Mouse (Mus musculus) kidney, postnatal 25 days (tissue): Measurements from ENCODE around the gene Fbxo11.

Experiments used
- DNase-seq, 2 experiments: peaks; one replicate each; pipeline ENCODE4 v3.0.0; 2021; ENCODE audit warnings: mixed read lengths in 2 of 2

The Fbxo11 gene

DNA sequence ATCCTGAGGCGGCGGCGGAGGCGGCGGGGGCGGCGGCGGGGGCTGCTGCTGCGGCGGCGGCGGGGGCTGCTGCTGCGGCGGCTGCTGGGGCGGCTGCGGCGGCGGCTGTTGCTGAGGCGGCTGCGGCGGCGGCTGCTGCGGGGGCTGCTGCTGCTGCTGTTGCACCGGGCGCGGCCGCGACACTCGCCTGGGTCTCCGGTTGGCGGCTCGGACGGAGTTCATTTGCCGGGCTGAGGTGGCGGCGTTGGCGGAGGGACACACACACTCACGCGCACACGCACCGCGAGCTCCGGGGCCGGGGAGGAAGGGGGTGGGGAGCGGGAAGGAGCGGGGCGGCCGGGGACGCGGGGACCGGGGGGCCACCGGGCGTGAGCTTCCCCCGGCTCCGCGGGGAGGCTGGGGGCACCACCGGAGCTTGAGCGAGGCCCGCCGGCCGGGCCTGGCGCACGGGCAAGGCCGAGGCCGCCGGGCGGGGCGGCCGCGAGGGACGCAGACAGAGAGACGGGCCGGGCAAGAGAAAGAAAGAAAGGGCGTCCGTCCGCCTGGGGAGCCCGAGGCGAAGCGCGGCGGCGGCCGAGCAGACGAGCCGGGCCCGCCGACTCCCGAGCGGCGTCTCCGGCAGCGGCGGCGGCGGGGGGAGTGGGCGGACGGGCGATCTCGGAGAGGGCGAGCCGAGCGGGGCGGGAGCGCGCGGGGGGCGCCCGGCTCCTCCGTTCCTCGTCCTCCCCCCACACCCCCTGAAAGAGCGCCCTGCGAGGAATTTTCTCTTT is at the start of gene Fbxo11:
Gene Fbxo11, minus strand, starts transcription at position 261 of the 770 bp plus-strand sequence.
- DNase-seq: peak; percentile 51 to 77

DNA sequence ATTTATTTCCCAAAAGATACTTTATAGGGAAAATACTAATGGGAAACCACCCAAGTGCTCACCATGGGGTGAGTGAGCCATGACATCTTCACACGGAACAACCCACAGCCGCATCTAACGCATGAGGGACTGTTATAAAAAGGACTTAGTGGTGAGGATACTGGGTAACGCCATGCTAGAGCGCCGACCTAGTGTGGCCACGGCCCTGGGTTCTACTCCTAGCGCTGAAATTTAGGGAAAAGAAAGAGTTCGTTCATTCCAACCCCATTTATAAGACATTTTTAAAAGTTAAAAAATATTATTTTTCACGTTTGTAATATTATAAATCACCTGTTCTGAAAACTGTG is 48.8 kb upstream of the Fbxo11 start:
- DNase-seq: no peak

DNA sequence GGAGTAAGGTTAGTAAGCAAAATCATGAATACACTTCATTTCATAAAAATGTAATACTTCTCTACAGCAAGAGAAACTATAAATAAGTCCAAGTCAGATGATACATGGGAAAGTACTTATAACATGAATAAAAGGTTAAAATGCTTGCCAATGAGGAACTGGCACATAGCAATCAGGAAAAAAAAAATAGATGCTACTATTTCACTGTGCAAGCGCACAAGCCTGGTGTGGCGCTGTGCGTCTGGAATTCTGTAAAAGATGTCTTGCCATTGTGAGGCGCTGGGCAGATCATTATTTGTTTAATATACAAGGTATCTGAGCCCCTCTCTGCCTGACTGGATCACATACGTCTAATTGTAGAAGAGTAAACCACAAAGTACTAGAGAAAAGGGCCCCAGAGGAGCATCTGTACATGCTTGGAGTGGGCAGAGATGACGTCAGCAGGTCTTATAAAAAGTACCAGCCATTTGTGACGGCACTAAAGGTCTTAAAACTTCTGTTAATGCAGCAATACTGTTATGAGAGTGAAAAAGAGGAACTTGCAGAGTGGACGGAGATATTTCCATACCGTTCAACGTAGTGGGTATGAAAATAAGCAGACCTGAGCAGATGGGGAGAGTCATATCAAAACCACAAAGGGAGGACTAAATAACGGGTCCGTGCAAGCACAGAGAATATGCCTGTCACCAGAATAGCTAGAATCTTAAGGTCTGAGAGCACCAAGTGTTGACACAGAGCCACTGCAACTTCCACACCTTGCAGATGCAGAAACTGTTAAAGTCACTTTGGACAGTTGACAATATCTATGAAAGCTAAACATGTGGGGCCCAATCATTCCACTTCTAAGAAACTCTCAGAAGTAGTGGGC is 48.2 kb upstream of the Fbxo11 start:
- DNase-seq: no peak

DNA sequence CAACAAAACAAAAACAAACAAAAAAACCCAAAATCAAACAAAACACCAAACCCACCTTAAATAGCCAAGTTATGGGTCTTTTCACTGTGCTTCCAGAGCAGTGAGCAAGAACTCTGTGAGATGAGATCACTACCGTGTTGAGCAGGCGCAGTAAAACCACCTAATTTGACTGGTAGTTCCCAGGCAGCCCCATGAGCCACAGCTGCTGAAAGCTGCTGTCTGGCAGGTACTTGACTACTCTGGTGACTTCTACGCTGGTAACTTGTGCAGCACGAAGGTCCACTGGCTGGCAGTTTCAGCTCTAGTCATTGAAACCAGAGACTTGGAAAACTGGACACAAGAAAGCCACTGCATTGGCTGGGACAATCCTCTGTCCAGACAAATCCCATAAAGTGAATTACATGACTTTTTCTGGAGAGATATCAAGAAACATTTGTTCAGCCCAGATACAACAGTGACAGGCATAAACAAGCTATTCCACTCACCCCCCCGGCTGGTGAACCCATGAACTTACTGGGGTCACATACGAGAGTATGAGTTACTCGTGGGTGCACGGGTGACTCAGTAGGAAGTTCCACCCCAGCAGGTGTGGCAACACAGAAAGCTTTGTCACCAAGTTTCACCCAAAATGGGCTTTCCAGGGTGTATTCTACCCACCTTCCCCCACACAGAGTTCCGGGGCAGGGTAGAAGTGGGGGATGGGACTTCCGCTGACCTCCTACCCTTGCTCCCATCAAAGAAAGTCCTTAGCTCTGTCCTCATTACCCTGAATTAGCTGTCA is 47.0 kb upstream of the Fbxo11 start:
- no peak for DNase-seq

DNA sequence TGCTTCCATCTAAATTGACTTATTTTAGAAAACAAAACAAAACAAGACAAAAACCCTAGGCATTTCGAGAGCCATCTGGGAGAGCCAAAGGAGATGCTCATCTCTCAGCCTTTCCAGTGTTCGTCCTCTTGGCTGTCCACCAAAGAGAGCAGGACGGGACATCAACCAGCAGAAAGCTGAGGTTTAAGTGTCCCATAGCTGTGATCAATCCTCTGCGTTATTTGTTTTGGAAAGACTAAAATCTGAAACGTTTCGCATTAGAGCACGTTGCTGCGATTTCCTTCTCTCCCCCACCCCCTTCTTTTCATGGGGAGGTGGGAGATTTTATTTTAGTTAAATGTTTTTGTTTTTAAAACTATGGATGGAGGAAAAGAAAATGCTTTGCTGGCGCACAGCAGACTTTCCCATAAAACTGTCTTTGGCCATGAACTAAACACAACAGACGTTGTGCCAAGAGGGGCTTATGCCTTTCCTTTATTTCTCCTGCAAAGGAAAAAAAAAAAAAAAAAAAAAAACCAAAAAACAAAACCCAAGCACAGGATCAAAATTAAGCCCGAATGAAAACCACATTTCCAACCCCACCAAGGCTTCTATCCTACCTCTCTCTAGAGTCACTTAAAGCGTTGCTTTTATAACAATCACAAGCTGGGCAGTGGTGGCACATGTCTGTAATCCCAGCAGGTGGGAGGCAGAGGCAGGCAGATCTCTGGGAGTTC is 46.1 kb upstream of the Fbxo11 start:
- DNase-seq: no peak

DNA sequence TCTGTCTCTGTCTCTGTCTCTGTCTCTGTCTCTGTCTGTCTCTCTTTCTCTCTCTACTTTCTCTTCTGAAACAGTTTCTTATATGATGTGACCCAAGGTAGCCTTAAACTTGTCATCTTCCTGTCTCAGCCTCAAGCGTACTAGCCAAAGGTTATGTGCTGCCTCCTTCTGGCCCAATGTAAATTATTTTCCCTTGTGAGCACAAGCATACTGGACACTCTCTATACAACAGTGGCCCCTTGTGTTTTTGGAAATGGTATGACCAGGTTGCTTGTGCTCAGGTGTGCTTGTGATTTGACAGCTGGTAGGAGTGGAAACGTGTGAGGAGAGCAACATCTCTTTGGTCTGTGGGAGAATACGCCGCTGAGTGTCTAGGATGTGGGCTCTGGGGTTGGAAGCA is 42.6 kb upstream of the Fbxo11 start:
- DNase-seq: no peak

DNA sequence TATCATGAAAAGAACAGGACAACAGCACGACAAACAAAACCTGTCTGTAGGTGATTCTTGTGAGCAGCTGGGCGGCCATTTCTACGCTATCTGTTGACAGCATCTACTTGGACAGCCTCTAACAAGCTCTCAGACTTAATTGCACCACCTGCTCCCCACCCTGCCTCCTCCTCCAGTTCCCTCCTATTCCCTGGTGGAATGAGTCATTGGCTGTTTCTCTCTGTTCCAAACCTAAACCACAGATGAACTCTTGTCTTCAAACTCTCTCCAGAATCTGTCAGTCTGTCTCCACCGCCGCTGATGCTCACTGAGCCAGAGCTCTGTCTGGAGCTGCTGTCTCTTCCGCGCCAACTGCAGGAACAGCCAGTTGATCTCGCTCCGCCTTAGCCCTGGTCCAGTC is 41.3 kb upstream of the Fbxo11 start:
- no peak for DNase-seq

DNA sequence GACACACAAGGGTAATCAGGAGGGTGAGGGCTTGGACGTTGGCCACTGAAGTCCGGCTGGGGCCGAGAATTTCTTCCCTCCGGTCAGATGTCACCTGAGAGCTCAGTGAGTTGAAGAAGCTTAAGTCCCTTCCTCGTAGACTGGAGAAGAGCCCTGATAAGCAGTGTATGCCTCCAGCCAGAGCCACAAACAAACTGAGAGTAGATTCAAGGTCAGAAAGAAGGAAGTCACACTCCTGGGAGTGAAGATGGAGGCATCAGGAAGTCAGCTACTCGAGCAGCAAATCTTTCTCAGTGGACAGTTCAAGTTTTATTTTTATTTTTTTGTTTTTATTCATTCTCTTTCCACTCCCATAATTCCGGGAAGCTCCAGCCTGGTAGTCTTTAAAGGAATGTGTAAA is 37.5 kb upstream of the Fbxo11 start:
- DNase-seq: no peak

DNA sequence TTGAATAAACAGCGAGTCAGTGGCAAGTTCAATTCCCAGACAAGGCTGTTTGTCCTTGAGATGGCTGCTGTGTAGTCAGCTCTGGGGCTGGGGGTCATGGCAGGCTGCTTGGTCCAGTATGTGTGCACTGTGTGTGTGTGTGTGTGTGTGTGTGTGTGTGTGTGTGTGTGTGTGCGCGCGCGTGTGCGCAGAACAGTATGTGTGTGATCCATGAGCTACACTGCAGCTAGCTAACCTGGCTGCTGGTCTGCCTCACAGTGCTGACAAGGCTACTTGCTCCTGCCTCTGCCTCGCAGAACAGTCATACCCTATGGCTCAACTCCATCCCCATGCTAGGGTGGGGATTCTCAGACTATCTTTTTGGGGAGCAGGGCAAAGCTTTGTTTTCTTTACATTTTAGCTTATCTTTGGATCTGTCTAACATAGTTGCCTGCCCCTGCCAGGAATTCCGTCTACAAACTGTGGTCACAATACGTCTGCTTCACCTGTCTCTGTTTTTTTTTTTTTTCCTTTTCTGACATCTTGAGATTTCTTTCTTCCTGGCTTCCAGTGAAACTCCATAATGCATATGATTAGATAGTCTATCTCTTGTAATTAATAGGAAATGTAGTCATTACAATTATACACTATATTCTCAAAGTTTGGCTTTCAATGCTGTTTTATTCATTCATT is 33.2 kb upstream of the Fbxo11 start:
- DNase-seq: no peak

DNA sequence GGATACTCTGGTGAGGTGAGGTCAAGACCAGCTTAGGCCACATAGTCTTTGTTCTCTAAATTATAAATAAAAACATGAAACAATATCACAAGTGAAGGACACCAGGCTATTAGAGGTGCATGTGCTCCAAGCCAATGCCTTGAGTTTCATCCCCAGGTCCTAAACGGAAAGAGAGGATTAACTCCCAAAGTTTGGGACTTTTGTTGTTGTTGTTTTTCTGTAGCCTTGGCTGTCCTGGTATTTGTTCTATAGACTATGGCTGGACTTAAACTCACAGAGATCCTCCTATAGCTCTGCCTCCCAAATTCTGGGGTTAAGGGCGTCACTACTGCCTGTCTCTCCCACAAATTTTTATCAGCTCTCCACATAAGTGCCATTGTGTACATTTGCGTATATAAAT is 32.5 kb upstream of the Fbxo11 start:
- no peak for DNase-seq

DNA sequence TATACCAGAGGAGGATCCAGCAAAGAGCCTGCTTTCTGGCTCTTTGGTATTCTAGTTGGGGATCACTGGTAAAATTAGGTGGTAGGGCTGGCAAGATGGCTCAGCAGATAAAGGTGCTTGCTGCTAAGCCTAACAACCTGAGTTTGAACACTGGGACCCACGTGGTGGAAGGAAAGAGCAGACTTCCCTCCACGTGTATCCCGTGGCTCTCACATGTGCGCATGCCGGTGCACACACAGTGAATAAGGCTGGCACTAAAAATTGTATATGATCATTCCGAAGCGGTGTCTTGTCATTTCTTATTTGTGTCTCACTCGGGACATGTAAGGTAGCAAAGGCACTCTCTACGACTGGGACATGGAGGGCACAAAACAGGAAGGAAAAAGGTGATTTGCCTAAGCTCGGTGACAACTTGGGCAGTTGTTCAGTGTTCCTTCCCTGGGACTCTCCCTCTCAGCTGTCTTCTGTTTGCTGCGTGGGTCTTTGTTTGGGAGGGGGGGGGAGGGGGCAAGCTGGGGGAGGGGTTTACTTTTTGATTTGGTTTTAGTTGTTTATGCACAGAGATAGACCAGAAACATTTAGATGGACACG is 31.8 kb upstream of the Fbxo11 start:
- no peak for DNase-seq

DNA sequence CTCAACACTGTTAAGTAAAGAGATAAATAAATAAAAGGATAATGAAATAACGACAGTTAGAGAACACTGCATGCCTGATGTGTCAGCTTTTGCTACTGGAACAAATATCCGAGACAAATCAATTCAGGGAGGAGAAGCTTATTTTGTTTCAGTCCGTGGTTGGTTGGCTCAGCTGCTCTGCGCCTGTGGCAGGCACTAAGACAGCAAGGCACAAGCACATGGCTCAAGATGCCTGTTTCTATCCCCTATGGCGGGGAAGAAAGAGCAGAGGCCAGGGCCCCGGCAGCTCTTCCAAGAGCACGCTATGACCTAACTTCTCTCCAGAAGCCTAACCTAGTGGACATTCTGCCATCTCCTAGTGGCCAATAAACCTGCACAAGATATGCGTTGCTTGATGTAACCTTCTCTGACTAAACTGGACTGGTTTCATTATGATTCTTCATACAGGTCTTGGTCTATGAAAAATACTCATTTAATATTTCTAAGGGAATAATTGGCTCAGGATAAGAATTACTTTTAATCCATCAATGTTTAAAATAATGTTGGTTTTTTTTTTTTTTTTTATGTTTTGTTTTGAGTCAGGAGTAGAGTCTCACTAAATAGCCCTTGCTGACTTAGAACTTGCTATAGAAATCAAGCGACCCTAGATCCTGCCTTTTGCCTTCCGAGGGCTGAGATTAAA is 30.6 kb upstream of the Fbxo11 start:
- DNase-seq: no peak

DNA sequence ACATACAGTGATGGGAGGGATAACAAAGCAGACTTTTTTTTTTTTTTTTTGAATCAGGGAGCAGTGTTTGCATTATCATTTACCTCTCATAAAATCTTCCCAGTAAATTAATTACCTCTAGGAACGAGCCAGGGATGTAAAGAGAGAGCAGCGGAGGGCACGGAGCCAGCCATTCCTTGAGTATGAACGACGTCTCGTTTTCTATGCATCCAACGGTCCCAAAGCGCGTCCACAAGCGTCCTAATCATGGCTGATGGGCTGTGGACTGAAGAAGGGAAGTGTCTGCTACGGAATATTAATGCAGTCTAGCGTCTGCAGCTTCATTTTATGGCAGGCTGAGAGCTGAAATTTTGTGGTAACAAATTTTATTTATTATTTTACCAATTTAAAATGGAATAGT is 29.2 kb upstream of the Fbxo11 start:
- DNase-seq: no peak

DNA sequence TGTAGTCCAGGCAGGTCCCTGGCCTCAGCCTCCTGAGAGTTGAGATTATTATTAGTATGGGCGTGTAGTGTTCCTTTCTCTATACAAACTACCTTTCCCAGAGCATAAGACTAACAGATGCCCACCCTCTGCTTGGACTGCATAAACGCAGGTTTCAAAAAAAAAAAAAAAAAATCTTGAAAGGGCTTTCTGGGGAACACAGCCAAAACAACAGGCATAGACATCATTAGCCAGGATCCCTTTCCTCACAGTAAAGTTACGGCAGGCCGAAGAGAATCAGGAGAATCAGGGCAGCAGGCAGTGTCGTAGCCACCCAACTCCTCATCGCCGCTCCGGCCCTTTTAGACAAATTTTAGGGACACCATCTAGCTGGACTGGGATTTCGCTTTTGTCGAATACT is 28.7 kb upstream of the Fbxo11 start:
- no peak for DNase-seq

DNA sequence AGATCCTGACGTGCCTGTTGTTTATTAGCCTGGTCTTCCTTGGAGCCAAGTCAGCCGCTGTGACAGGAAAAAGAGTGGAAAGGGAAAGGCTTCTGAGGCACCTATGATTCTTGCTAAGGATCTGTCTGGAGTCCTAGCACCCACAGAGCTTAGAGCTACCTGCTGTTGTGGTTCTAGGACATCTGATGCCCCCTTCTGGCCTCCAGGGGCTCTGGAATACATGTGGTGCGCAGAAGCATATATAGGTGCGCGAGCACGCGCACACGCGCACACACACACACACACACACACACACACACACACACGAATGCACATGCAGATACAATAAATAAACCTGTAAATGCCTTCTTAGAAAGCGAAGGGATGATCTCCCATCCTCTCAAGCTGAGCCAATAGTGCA is 20.9 kb upstream of the Fbxo11 start:
- DNase-seq: no peak

DNA sequence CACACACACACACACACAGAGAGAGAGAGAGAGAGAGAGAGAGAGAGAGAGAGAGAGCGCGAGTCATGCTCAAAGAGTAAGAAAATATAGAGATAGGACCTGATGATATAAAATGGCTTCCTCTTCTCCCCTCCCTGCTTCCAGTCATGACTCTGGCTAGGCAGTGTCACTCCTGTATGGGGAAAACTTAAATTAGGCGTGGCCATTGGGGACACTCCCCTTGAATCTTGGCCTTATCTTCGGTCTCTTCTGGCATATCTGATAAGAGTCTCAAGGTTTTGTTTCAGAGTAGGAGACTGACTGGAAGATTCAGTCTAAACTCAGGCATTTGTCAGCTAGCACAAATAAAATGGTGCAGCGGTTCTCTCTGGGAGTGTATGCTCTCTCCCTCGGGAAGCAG is 16.4 kb upstream of the Fbxo11 start:
- no peak for DNase-seq

DNA sequence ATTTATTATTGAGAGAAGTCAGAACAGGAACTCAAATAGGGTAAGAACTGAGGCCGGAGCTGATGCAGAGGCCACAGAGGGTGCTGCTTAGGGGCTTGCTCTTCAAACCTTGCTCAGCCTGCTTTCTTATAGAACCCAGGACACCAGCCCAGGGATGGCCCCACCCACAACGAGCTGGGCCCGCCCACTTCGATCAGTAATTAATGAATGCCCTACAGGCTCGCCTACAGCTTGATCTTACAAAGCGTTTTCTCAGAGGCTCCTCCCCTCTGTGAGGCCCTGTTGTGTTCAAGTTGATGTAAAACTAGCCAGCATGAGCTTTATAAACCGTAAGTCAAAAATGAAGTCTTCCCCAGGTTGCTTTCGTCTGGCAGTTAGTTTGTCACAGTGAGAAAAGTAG is 14.7 kb upstream of the Fbxo11 start:
- no peak for DNase-seq

DNA sequence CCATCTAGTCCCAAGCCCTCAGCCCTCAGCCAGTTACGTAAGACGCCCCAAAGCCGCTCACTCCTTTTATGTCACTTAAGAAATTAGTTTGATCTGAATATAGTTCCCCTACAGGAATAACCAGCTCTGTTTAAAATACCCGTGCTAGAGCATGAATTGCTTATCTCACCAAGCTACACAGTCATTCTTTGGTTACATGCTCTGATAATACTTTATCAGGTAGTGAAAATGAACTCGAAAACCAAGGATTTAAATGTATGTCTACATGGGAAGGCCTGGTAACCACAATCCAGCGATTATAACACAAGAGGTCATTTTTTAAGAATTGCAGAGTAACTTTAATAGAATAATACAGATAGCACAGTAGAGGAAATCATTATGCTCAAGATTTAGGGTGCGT is 7.0 kb upstream of the Fbxo11 start:
- no peak for DNase-seq

DNA sequence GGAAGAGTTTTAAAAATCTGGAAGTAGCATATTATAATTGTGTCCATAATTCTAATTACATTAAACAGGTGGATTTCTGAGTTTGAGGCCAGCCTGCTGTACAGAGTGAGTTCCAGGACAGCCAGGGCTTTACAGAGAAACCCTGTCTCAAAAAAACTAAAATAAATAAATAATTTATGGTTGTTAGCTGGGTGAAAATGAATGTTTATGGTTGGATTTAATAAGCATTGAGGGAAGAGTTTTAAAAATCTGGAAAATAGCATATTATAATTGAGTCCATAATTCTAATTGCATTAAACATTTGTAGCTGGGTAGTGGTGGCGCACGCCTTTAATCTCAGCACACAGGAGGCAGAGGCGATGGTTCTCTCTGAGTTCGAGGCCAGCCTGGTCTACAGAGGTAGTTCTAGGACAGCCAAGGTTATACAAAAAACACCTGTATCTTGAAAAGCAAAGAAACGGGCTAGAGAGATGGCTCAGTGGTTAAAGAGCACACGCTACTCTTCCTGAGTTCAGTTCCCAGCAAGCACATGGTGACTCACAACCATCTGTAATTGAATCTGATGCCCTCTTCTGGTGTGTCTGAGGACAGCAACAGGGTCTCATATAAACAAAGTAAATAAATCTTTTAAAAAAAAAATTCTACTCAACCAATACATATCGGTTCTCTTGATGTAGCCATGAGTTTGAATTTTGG is 3.1 kb upstream of the Fbxo11 start:
- no peak for DNase-seq

DNA sequence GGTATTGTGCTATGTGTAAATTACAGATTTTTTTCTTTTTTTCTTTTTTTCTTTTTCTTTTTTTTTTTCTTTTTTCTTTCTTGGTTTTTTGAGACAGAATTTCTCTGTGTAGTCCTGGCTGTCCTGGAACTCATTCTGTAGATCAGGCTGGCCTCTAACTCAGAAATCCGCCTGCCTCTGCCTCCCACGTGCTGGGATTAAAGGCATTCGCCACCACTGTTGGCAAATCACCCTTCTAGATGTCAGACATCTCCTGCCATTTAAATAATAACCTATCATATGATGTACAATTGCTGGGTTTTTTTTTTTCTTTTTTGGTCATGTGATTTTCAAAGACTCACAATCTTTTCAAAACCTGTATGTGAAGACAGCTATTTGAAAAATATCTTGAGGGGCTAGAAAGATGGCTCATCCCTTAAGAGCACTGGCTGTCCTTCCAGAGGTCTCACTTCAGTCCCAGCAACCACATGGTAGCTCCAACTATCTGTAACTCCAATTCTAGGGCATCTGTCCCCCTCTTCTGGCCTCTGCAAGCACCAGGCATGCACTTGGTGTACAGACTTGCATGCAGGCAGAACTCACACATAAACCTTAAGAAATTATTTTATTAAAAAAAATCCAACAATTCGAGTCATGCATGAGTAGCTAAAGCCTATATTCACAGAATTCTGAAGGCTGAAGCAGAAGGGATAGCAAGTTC is 2.3 kb upstream of the Fbxo11 start:
- no peak for DNase-seq
